Mouse (Mus musculus): Measurements from ENCODE around the gene Rtca. TPM values are rescaled to one million over a fixed set of nuclear protein-coding genes. Genes with fewer than 3 reads are reported as not detected.

The Rtca gene
- polyA plus RNA-seq (2012; fragmentation: generic; extraction: Trizol): 52.7 TPM
- long read RNA-seq, experiment 1, transcript Rtca-201 (11 exons, 1,594 nt): major isoform, 54 of 70 reads
- long read RNA-seq, experiment 1, partial matches to known transcripts: 9 of 70 reads
- long read RNA-seq, experiment 1, other reads (novel, unspliced or antisense): 7 of 70 reads
- long read RNA-seq, experiment 2, transcript Rtca-201 (11 exons, 1,594 nt): major isoform, 181 of 194 reads
- long read RNA-seq, experiment 2, partial matches to known transcripts: 5 of 194 reads
- long read RNA-seq, experiment 2, other reads (novel, unspliced or antisense): 8 of 194 reads

DNA sequence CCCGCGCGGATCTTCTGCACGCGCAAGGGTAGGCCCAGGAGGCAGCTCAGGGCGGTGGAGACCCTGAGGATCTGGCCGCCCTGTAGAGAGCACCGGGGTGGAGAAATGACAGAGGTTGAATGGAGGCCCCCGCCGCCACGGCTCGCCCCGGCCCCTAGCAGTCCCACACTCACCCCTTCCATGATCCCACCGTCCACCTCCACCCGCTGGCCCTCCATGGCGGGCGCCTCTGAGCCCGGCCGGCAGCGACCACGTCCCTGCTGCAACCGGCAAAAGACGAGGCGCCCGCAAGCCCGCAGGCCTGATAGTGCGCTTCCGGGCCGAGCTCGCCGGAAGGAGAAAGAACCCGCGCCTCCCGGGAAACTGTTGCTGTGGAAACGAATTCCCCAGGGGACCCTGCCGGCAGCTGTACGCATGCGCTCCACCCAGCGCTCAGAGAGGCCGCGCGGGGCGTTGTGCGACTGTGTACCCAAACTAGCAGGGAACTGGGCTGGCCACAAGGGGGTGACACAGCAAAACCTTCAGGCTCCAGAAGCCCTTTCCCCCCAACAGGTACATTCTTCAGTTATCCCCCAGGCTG is at the start of gene Rtca:
Gene Rtca, minus strand, starts transcription at position 437 of the 580 bp plus-strand sequence.
- peak within 1 kb of the TSS; percentile 65 for H3K4me3 ChIP-seq (ENCODE audit: insufficient read depth, poor library complexity, severe bottlenecking)
- TF ChIP-seq USF1 (IDR thresholded peaks at IDR 0.05; ENCODE audit: low read depth): no peak
- peak; percentile 95 for TF ChIP-seq CTCF (IDR thresholded peaks at IDR 0.05; ENCODE audit: control insufficient read depth, insufficient read depth, insufficient read length)
- peaks cover 17% of the 10 kb centered on the region for H3K79me3 ChIP-seq (ENCODE audit: low read depth)
- H3K79me2 ChIP-seq (ENCODE audit: control insufficient read depth, insufficient read depth): peaks cover 37% of the 10 kb centered on the region
- H3ac ChIP-seq (ENCODE audit: control insufficient read depth, insufficient read length, low read depth): peak within 1 kb of the TSS; percentile 90
- no peaks in the 10 kb centered on the region for H3K27me3 ChIP-seq (ENCODE audit: control insufficient read depth, insufficient read depth, insufficient read length)
- peaks cover 35% of the 10 kb centered on the region for H3K36me3 ChIP-seq (ENCODE audit: control insufficient read depth, insufficient read depth)

DNA sequence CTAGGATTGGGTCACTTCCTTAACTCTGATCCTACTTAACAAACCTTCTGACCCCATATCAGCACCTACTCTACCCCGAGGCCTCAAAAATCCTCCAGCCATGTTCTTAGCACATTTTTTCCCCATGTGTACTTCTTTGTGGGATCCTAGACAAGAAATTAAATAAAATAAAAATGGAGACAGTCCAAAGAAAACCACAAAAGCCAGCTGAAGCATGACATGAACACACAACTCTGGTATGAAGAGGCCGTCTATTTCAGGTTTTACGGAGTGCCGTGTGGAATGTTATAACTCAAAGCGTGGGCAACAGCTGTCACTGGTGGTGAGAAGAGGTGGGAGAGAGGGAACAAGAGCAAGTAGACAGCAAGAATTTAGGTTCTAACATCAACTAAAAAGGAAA is 43.4 kb upstream of the Rtca start:
- H3K27me3 ChIP-seq (ENCODE audit: control insufficient read depth, insufficient read depth, insufficient read length): no peaks in the 10 kb centered on the region
- no peaks in the 10 kb centered on the region for H3K79me2 ChIP-seq (ENCODE audit: control insufficient read depth, insufficient read depth)
- H3K36me3 ChIP-seq (ENCODE audit: control insufficient read depth, insufficient read depth): no peaks in the 10 kb centered on the region
- H3ac ChIP-seq (ENCODE audit: control insufficient read depth, insufficient read length, low read depth): no peak overlapping the region
- H3K4me3 ChIP-seq (ENCODE audit: insufficient read depth, poor library complexity, severe bottlenecking): no peak overlapping the region
- no peak for TF ChIP-seq FOSL1 (IDR thresholded peaks at IDR 0.05; ENCODE audit: insufficient read depth, low read length, poor library complexity, severe bottlenecking)
- TF ChIP-seq CEBPB (IDR thresholded peaks at IDR 0.05; ENCODE audit: low read depth): no peak
- no peak for TF ChIP-seq USF1 (IDR thresholded peaks at IDR 0.05; ENCODE audit: low read depth)
- TF ChIP-seq MYOG (IDR thresholded peaks at IDR 0.05; ENCODE audit: control insufficient read depth, extremely low read depth, insufficient read length): no peak
- no peak for TF ChIP-seq MYOD1 (IDR thresholded peaks at IDR 0.05; ENCODE audit: control insufficient read depth, insufficient read length, low read depth)
- TF ChIP-seq CTCF (IDR thresholded peaks at IDR 0.05; ENCODE audit: control insufficient read depth, insufficient read depth, insufficient read length): no peak
- no peak for TF ChIP-seq MAX (IDR thresholded peaks at IDR 0.05)
- H3K79me3 ChIP-seq (ENCODE audit: low read depth): no peaks in the 10 kb centered on the region

DNA sequence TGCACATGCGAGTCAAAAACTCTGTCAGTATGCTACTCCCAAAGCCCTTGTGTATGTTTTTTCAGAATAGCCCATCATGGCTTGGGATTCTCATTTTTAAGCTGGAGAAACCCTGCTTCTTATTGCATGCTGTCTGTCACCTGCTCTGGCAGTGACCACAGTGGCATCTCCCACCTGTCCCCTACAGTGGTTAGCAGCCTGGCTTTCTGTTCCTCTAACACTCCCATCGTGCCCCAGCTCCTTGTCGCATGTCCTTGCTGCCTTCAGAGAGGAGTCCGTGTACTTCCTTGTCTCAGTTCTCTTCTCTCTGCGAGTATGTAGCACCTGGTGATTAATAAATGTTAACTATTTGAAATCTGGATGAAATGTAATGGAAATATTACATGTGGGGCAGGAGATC is 39.4 kb upstream of the Rtca start:
- H3K27me3 ChIP-seq (ENCODE audit: control insufficient read depth, insufficient read depth, insufficient read length): no peaks in the 10 kb centered on the region
- no peaks in the 10 kb centered on the region for H3K79me3 ChIP-seq (ENCODE audit: low read depth)
- no peak overlapping the region for H3ac ChIP-seq (ENCODE audit: control insufficient read depth, insufficient read length, low read depth)
- TF ChIP-seq MYOD1 (IDR thresholded peaks at IDR 0.05; ENCODE audit: control insufficient read depth, insufficient read length, low read depth): no peak
- no peak for TF ChIP-seq CEBPB (IDR thresholded peaks at IDR 0.05; ENCODE audit: low read depth)
- no peak for TF ChIP-seq CTCF (IDR thresholded peaks at IDR 0.05; ENCODE audit: control insufficient read depth, insufficient read depth, insufficient read length)
- TF ChIP-seq USF1 (IDR thresholded peaks at IDR 0.05; ENCODE audit: low read depth): no peak
- TF ChIP-seq FOSL1 (IDR thresholded peaks at IDR 0.05; ENCODE audit: insufficient read depth, low read length, poor library complexity, severe bottlenecking): no peak
- no peak for TF ChIP-seq MYOG (IDR thresholded peaks at IDR 0.05; ENCODE audit: control insufficient read depth, extremely low read depth, insufficient read length)
- TF ChIP-seq MAX (IDR thresholded peaks at IDR 0.05): no peak
- no peaks in the 10 kb centered on the region for H3K79me2 ChIP-seq (ENCODE audit: control insufficient read depth, insufficient read depth)
- H3K36me3 ChIP-seq (ENCODE audit: control insufficient read depth, insufficient read depth): no peaks in the 10 kb centered on the region
- H3K4me3 ChIP-seq (ENCODE audit: insufficient read depth, poor library complexity, severe bottlenecking): no peak overlapping the region

DNA sequence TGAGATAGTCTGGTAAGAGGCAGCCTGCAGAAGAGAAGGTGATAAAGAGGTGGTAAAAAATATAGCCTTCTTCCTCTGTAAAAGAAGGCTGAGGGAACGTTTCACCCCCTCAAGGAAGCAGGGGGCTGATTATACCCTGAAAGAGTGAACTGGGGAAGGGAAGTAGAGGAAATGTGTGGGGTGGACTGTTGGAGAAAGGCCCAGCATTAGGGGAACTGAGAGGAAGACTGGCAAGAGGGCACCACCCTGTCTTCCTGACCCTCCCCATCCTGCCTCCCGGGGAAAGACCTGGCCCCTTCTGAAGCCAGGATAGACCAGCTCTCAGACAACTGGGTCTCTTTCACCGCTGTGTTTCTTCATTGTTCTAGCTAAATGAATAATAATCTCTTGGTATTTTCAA is 34.5 kb upstream of the Rtca start:
- no peaks in the 10 kb centered on the region for H3K27me3 ChIP-seq (ENCODE audit: control insufficient read depth, insufficient read depth, insufficient read length)
- H3K79me3 ChIP-seq (ENCODE audit: low read depth): no peaks in the 10 kb centered on the region
- no peak overlapping the region for H3K4me3 ChIP-seq (ENCODE audit: insufficient read depth, poor library complexity, severe bottlenecking)
- H3ac ChIP-seq (ENCODE audit: control insufficient read depth, insufficient read length, low read depth): no peak overlapping the region
- H3K79me2 ChIP-seq (ENCODE audit: control insufficient read depth, insufficient read depth): no peaks in the 10 kb centered on the region
- H3K36me3 ChIP-seq (ENCODE audit: control insufficient read depth, insufficient read depth): peaks cover 2% of the 10 kb centered on the region
- TF ChIP-seq MYOG (IDR thresholded peaks at IDR 0.05; ENCODE audit: control insufficient read depth, extremely low read depth, insufficient read length): no peak
- no peak for TF ChIP-seq CTCF (IDR thresholded peaks at IDR 0.05; ENCODE audit: control insufficient read depth, insufficient read depth, insufficient read length)
- TF ChIP-seq USF1 (IDR thresholded peaks at IDR 0.05; ENCODE audit: low read depth): no peak
- no peak for TF ChIP-seq CEBPB (IDR thresholded peaks at IDR 0.05; ENCODE audit: low read depth)
- TF ChIP-seq FOSL1 (IDR thresholded peaks at IDR 0.05; ENCODE audit: insufficient read depth, low read length, poor library complexity, severe bottlenecking): no peak
- TF ChIP-seq MYOD1 (IDR thresholded peaks at IDR 0.05; ENCODE audit: control insufficient read depth, insufficient read length, low read depth): no peak
- no peak for TF ChIP-seq MAX (IDR thresholded peaks at IDR 0.05)

DNA sequence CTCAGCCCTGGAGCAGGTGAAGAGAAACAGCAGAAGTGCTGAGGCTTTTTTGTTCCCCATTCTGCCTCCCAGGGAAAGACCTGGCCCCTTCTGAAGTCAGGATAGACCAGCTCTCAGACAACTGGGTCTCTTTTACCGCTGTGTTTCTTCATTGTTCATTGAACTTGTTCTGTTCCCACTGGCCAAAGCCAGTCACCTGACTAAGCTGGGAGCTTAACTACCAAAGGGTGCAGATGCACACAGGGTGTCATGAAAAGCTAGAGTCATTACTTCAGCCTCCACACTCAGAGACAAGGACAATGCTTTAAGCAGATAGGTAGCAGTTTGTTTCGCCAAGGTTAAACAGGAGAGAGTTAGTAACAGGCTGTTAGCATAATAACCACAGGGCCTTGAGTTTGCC is 34.1 kb upstream of the Rtca start:
- Histone ChIP-seq H3ac (ENCODE audit: control insufficient read depth, insufficient read length, low read depth) (no peak overlapping the region), H3K79me2 (ENCODE audit: control insufficient read depth, insufficient read depth) (no peaks in the 10 kb centered on the region), H3K36me3 (ENCODE audit: control insufficient read depth, insufficient read depth) (peaks cover 2% of the 10 kb centered on the region), H3K4me3 (ENCODE audit: insufficient read depth, poor library complexity, severe bottlenecking) (no peak overlapping the region), H3K27me3 (ENCODE audit: control insufficient read depth, insufficient read depth, insufficient read length) (no peaks in the 10 kb centered on the region), H3K79me3 (ENCODE audit: low read depth) (no peaks in the 10 kb centered on the region)
- no peak for TF ChIP-seq FOSL1 (IDR thresholded peaks at IDR 0.05; ENCODE audit: insufficient read depth, low read length, poor library complexity, severe bottlenecking)
- TF ChIP-seq USF1 (IDR thresholded peaks at IDR 0.05; ENCODE audit: low read depth): no peak
- TF ChIP-seq MYOG (IDR thresholded peaks at IDR 0.05; ENCODE audit: control insufficient read depth, extremely low read depth, insufficient read length): no peak
- no peak for TF ChIP-seq CTCF (IDR thresholded peaks at IDR 0.05; ENCODE audit: control insufficient read depth, insufficient read depth, insufficient read length)
- TF ChIP-seq CEBPB (IDR thresholded peaks at IDR 0.05; ENCODE audit: low read depth): no peak

DNA sequence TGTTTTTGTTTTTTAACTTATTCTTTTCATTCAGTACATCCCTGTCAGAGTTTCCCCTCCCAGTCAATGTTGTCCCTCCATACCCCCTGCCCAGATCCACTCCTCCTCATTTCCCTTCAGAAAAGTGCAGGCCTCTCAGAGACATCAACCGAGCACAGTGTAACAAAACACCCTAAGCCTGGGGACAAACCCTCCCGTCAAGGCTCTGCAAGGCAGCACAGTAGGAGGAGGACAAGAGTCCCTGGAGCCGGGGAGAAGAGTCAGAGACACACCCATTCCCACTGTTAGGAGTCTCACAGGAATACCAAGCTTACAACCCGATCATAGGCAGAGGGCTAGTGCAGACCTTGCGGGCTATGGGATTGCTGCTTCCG is 29.2 kb upstream of the Rtca start:
- no peaks in the 10 kb centered on the region for H3K79me2 ChIP-seq (ENCODE audit: control insufficient read depth, insufficient read depth)
- no peaks in the 10 kb centered on the region for H3K79me3 ChIP-seq (ENCODE audit: low read depth)
- no peaks in the 10 kb centered on the region for H3K27me3 ChIP-seq (ENCODE audit: control insufficient read depth, insufficient read depth, insufficient read length)
- no peak for TF ChIP-seq MYOD1 (IDR thresholded peaks at IDR 0.05; ENCODE audit: control insufficient read depth, insufficient read length, low read depth)
- TF ChIP-seq MYOG (IDR thresholded peaks at IDR 0.05; ENCODE audit: control insufficient read depth, extremely low read depth, insufficient read length): no peak
- no peak for TF ChIP-seq USF1 (IDR thresholded peaks at IDR 0.05; ENCODE audit: low read depth)
- TF ChIP-seq CTCF (IDR thresholded peaks at IDR 0.05; ENCODE audit: control insufficient read depth, insufficient read depth, insufficient read length): no peak
- no peak for TF ChIP-seq CEBPB (IDR thresholded peaks at IDR 0.05; ENCODE audit: low read depth)
- no peak for TF ChIP-seq FOSL1 (IDR thresholded peaks at IDR 0.05; ENCODE audit: insufficient read depth, low read length, poor library complexity, severe bottlenecking)
- no peak overlapping the region for H3ac ChIP-seq (ENCODE audit: control insufficient read depth, insufficient read length, low read depth)
- peaks cover 2% of the 10 kb centered on the region for H3K36me3 ChIP-seq (ENCODE audit: control insufficient read depth, insufficient read depth)
- no peak overlapping the region for H3K4me3 ChIP-seq (ENCODE audit: insufficient read depth, poor library complexity, severe bottlenecking)

Measured in C2C12 (cell line).